Mouse (Mus musculus) small intestine, adult 2 months (tissue): ENCODE measurements around the gene Zfp691. TPM values are rescaled to one million over a fixed set of nuclear protein-coding genes. Genes with fewer than 3 reads are reported as not detected.
A peak's percentile ranks its signal among the peaks of the same experiment; 100 is the strongest.

Experiments used
- H3K27ac ChIP-seq: fragments of 200-500 bp; 2 replicates; pipeline ENCODE4 v1.5.1; 2012; ENCODE audit warnings: low read depth, low read length, control low read depth, inconsistent platforms; ENCODE audit not compliant: insufficient read depth
- H3K27me3 ChIP-seq: fragments of 200-500 bp; 2 replicates; pipeline ENCODE4 v1.6.1; 2012; ENCODE audit warnings: mild to moderate bottlenecking, moderate library complexity, low read length, inconsistent platforms; ENCODE audit not compliant: control insufficient read depth, insufficient read depth
- H3K36me3 ChIP-seq: fragments of 200-500 bp; 2 replicates; pipeline ENCODE4 v1.6.1; 2012; ENCODE audit warnings: mild to moderate bottlenecking, low read length, control low read depth, inconsistent platforms; ENCODE audit not compliant: control insufficient read depth, insufficient read depth
- H3K4me1 ChIP-seq: fragments of 200-500 bp; 2 replicates; pipeline ENCODE4 v1.6.1; 2012; ENCODE audit warnings: low read length, inconsistent platforms, mixed read lengths; ENCODE audit not compliant: control insufficient read depth, insufficient read depth, insufficient read length
- H3K4me3 ChIP-seq: fragments of 200-500 bp; 2 replicates; pipeline ENCODE4 v1.5.1; 2012; ENCODE audit warnings: low read depth, mild to moderate bottlenecking, control low read depth, inconsistent platforms, low read length, moderate library complexity
- CTCF ChIP-seq: fragments of 200-500 bp; IDR thresholded peaks from 2 replicates; pipeline ENCODE4 v1.5.1; 2012; ENCODE audit warnings: low read depth, mild to moderate bottlenecking, control low read depth, inconsistent platforms, low read length, moderate library complexity, mixed read lengths; ENCODE audit not compliant: insufficient replicate concordance, insufficient read length; ENCODE audit errors: extremely low read depth
- POLR2A ChIP-seq: fragments of 200-500 bp; IDR thresholded peaks from 2 replicates; pipeline ENCODE4 v1.6.1; 2012; ENCODE audit warnings: low read depth, mild to moderate bottlenecking, control low read depth, inconsistent platforms, low read length, moderate library complexity
- whole genome bisulfite sequencing: fragments of 180-500 bp; shearing (Covaris S2); methylation state at CpG from one replicate; pipeline ENCODE4 v1.1.7; 2018; 5-methylcytosine and 5-hydroxymethylcytosine counted together
- polyA plus RNA-seq: library from polyadenylated mRNA; depleted of rRNA; stranded (reverse); fragments of >200 nt; gene quantifications from 2 replicates; pipeline ENCODE4 v1.2.3, GENCODE M21; 2012

The Zfp691 gene
- polyA plus RNA-seq, 1 experiment: 6.2 TPM

GRCm38 (mm10) chr4:119194909-119195581 lies 21.1 kb upstream of the Zfp691 start, which contains the start of gene Svbp:
Gene Svbp (plus strand): TSS chr4:119195306.
- no peaks in the 10 kb centered on the region for H3K36me3 ChIP-seq
- WGBS: under 1% methylated on average over 35 of the region's 47 CpGs
- TF ChIP-seq POLR2A (peak; percentile 37; the same call in 1 of the 2 replicates), CTCF (no peak)
- H3K27me3 ChIP-seq: no peaks in the 10 kb centered on the region
- H3K4me3 ChIP-seq: peak within 1 kb of the TSS; percentile 87
- no peak within 1 kb of the TSS for H3K27ac ChIP-seq
- H3K4me1 ChIP-seq: no peaks in the 10 kb centered on the region

GRCm38 (mm10) chr4:119192757-119193156 lies 18.8 kb upstream of the Zfp691 start:
- Histone ChIP-seq H3K4me3 (no peak overlapping the region), H3K4me1 (no peaks in the 10 kb centered on the region), H3K27ac (no peak overlapping the region), H3K36me3 (no peaks in the 10 kb centered on the region), H3K27me3 (no peaks in the 10 kb centered on the region; the same call in 1 of the 2 replicates)
- TF ChIP-seq POLR2A: no peak
- no peak for TF ChIP-seq CTCF
- WGBS: 88% methylated on average over 4 of the region's 4 CpGs

GRCm38 (mm10) chr4:119191273-119191672 lies 17.3 kb upstream of the Zfp691 start:
- no peaks in the 10 kb centered on the region for H3K4me1 ChIP-seq
- H3K27ac ChIP-seq: no peak overlapping the region
- no peak for TF ChIP-seq CTCF
- no peak for TF ChIP-seq POLR2A
- H3K36me3 ChIP-seq: no peaks in the 10 kb centered on the region
- WGBS: 62% methylated on average over 3 of the region's 3 CpGs
- H3K4me3 ChIP-seq: no peak overlapping the region
- no peaks in the 10 kb centered on the region; the same call in 1 of the 2 replicates for H3K27me3 ChIP-seq

GRCm38 (mm10) chr4:119190618-119191017 lies 16.6 kb upstream of the Zfp691 start:
- Histone ChIP-seq H3K4me3 (no peak overlapping the region), H3K27ac (no peak overlapping the region), H3K27me3 (no peaks in the 10 kb centered on the region; the same call in 1 of the 2 replicates), H3K4me1 (no peaks in the 10 kb centered on the region), H3K36me3 (no peaks in the 10 kb centered on the region)
- no peak for TF ChIP-seq POLR2A
- no peak for TF ChIP-seq CTCF
- 52% methylated on average over 8 of the region's 8 CpGs for WGBS

GRCm38 (mm10) chr4:119189864-119190263 lies 15.9 kb upstream of the Zfp691 start, which contains the start of gene Ermap:
Gene Ermap (minus strand): TSS chr4:119190011.
- Histone ChIP-seq H3K4me3 (no peak within 1 kb of the TSS), H3K36me3 (no peaks in the 10 kb centered on the region), H3K27me3 (no peaks in the 10 kb centered on the region; the same call in 1 of the 2 replicates), H3K4me1 (no peaks in the 10 kb centered on the region), H3K27ac (no peak within 1 kb of the TSS)
- TF ChIP-seq CTCF (no peak), POLR2A (no peak)
- WGBS: 50% methylated on average over 6 of the region's 6 CpGs

GRCm38 (mm10) chr4:119189392-119189791 lies 15.4 kb upstream of the Zfp691 start:
- 77% methylated on average over 6 of the region's 6 CpGs for WGBS
- H3K4me1 ChIP-seq: no peaks in the 10 kb centered on the region
- no peaks in the 10 kb centered on the region for H3K36me3 ChIP-seq
- H3K27me3 ChIP-seq: no peaks in the 10 kb centered on the region; the same call in 1 of the 2 replicates
- no peak for TF ChIP-seq POLR2A
- no peak for TF ChIP-seq CTCF
- no peak overlapping the region for H3K4me3 ChIP-seq
- H3K27ac ChIP-seq: no peak overlapping the region

- no peaks in the 10 kb centered on the region for H3K36me3 ChIP-seq
- WGBS: 20% methylated on average over 11 of the region's 11 CpGs
- H3K4me3 ChIP-seq: no peak overlapping the region
- no peaks in the 10 kb centered on the region for H3K4me1 ChIP-seq
- TF ChIP-seq CTCF (no peak), POLR2A (no peak)
- H3K27me3 ChIP-seq: no peaks in the 10 kb centered on the region; the same call in 1 of the 2 replicates
- no peak overlapping the region for H3K27ac ChIP-seq
Observed at GRCm38 (mm10) chr4:119188060-119188785, 14.2 kb upstream of the Zfp691 start.
